Mouse (Mus musculus) kidney, embryonic 16.5 days (tissue): ENCODE data around the gene Galns. TPM values are rescaled to one million over a fixed set of nuclear protein-coding genes. Genes with fewer than 3 reads are reported as not detected.

Experiments used
- ATAC-seq: fragments of 200-750 bp; cut with Nextera tagmentation; 2 replicates; pipeline ENCODE4 v1.8.0; 2017; ENCODE audit warnings: moderate TSS enrichment; ENCODE audit not compliant: low FRiP score, low TSS enrichment
- H3K27ac ChIP-seq: fragments of 300-500 bp; sonication (generic); 2 replicates; pipeline ENCODE4 v1.5.1; 2014; ENCODE audit warnings: low read length
- H3K27me3 ChIP-seq: fragments of 300-500 bp; sonication (generic); 2 replicates; pipeline ENCODE4 v1.6.1; 2014; ENCODE audit warnings: low read length, control low read depth, mixed read lengths; ENCODE audit not compliant: insufficient read depth
- H3K36me3 ChIP-seq: fragments of 300-500 bp; sonication (generic); 2 replicates; pipeline ENCODE4 v1.6.1; 2014; ENCODE audit warnings: low read length, control low read depth, mixed read lengths; ENCODE audit not compliant: insufficient read depth
- H3K4me1 ChIP-seq: fragments of 300-500 bp; sonication (generic); 2 replicates; pipeline ENCODE4 v1.6.1; 2014; ENCODE audit warnings: low read length, control low read depth, mixed read lengths; ENCODE audit not compliant: insufficient read depth
- H3K4me2 ChIP-seq: fragments of 300-500 bp; sonication (generic); replicated peaks from 2 replicates; pipeline ENCODE4 v1.6.1; 2014; ENCODE audit warnings: low read depth, low read length
- H3K4me3 ChIP-seq: fragments of 300-500 bp; sonication (generic); 2 replicates; pipeline ENCODE4 v1.5.1; 2014; ENCODE audit warnings: mild to moderate bottlenecking, low read length
- H3K9ac ChIP-seq: fragments of 300-500 bp; sonication (generic); replicated peaks from 2 replicates; pipeline ENCODE4 v1.6.1; 2014; ENCODE audit warnings: low read length
- H3K9me3 ChIP-seq: fragments of 300-500 bp; sonication (generic); 2 replicates; pipeline ENCODE4 v1.6.1; 2016; ENCODE audit warnings: low read length, control low read depth
- WGBS: fragments of 180-500 bp; shearing (Covaris S2); extraction: QIAGEN DNeasy Blood & Tissue Kit; methylation state at CpG from one replicate; pipeline ENCODE4 v1.1.7; 2014; 5-methylcytosine and 5-hydroxymethylcytosine counted together
- polyA plus RNA-seq: library from polyadenylated mRNA; unstranded; fragments of >200 nt; fragmentation: Nextera tagmentation; extraction: Ambion mirVana; gene quantifications from 2 replicates; pipeline ENCODE4 v1.2.1, GENCODE M21; 2015

Galns gene
- polyA plus RNA-seq, 1 experiment from 2014 or later, result 18.2 TPM

DNA sequence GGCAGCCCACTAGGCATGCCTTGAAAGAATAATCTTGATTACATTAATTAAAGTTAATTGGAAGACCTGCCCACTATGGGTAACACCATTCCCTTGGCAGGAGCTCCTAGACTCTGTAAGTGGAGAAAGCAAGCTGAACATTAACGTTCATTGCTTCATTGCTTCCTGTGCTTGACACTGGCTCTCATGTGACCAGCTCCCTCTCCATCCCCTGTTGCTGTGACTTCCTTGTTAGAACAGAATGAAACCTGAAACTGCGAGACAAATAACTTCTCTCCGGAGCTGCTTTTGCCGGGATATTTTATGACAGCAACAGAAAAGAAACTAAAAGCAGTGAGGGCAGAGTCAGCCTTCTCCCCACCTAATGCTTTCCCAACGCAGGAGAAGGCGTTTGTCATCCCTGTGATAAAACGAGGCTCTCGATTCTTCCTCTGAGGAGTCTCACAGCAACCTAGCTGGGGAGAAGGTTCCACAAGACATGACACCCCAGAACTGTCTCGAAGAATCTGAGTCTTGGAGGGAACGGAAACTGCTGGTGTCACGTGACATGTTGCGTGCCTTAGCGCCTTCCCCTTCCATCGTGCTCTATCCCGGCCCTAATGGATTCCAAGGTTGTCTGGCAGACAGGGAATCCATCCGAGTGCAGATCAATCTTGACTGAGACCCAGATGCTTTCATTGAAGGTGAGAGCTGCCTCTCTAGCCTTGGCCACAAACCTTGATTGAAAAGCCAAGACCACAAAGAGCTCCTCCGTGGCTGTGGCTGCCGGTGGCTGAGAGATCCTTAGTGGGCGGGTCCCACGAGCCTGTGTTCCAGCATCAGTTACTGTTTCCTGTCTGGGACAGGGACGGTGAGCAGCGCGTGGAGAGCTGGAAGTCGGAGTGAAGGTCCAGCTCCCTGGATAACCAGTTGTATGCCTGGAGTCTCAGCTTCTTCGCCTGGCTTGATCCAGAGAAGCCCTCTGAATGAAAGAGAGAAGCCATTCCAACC, 46.6 kb downstream of the Galns start:
- Histone ChIP-seq H3K27ac (peak overlapping the region; percentile 39), H3K27me3 (no peaks in the 10 kb centered on the region), H3K4me1 (peaks cover 22% of the 10 kb centered on the region), H3K36me3 (peaks cover 2% of the 10 kb centered on the region; the same call in 1 of the 2 replicates), H3K9me3 (no peaks in the 10 kb centered on the region), H3K9ac (no peak overlapping the region), H3K4me2 (no peak overlapping the region), H3K4me3 (no peak overlapping the region)
- WGBS, result 64% methylated on average over 25 of the region's 25 CpGs
- no peak for ATAC-seq

DNA sequence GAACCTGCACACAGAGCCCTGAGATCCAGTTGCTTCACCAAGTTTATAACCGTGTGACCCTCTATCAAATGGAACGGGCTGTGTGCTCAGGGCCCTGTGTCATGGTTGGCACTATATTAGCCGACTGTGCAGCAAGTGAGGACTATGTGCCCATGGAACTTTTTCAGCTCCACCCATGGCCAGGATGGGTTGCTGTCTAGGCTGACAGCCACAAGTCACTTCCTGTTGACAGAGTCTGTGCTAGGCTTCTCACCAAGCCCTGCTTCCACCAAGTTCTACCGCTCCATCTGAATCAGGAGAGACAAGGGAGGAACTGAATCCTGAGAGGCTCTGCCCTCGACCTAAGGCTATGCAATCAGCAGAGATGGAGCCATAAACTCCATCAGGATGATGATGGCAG, 50.1 kb downstream of the Galns start:
- Histone ChIP-seq H3K36me3 (no peaks in the 10 kb centered on the region), H3K9ac (no peak overlapping the region), H3K27me3 (no peaks in the 10 kb centered on the region), H3K4me3 (no peak overlapping the region), H3K4me2 (no peak overlapping the region), H3K4me1 (peaks cover 23% of the 10 kb centered on the region), H3K27ac (no peak overlapping the region), H3K9me3 (no peaks in the 10 kb centered on the region)
- 78% methylated on average over 5 of the region's 5 CpGs for WGBS
- ATAC-seq, result no peak

DNA sequence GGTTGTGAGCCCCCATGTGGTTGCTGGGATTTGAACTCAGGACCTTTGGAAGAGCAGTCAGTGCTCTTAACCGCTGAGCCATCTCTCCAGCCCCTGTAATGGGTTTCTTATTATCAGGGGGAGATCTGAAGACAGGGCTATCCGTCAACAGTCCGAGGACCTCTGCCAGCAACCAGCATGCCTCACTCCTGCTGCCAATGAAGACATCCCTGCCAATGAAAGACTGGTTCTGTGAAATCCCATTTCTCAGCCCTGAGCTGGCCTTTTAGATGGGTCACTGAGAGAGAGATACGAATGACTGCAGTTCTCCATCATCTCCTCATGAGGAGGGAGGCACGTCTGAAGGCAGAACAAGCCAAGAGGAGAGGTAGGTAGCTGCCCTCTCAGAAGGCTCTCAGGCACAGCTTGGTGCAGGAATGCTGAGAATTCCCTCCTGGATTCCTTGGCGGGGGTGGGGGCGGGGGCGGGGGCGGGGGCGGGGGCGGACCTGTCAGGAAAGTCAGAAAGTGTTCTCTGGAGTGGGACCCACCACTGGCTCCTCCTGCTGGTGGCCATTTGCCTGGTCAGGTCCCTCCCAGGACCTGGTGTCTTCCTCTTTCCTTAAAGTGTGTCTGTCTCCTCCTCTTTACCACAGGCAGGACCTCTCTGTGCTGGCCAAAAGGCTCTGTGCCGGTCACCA, 52.5 kb downstream of the Galns start:
- whole genome bisulfite sequencing, result 21% methylated on average over 10 of the region's 12 CpGs
- no peaks in the 10 kb centered on the region for H3K9me3 ChIP-seq
- peaks cover 23% of the 10 kb centered on the region for H3K4me1 ChIP-seq
- peak overlapping the region; percentile 59 for H3K27ac ChIP-seq
- H3K4me3 ChIP-seq, result no peak overlapping the region
- peak; percentile 66; the same call in 1 of the 2 replicates for ATAC-seq
- H3K36me3 ChIP-seq, result no peaks in the 10 kb centered on the region
- H3K27me3 ChIP-seq, result no peaks in the 10 kb centered on the region
- H3K9ac ChIP-seq, result no peak overlapping the region
- no peak overlapping the region for H3K4me2 ChIP-seq

DNA sequence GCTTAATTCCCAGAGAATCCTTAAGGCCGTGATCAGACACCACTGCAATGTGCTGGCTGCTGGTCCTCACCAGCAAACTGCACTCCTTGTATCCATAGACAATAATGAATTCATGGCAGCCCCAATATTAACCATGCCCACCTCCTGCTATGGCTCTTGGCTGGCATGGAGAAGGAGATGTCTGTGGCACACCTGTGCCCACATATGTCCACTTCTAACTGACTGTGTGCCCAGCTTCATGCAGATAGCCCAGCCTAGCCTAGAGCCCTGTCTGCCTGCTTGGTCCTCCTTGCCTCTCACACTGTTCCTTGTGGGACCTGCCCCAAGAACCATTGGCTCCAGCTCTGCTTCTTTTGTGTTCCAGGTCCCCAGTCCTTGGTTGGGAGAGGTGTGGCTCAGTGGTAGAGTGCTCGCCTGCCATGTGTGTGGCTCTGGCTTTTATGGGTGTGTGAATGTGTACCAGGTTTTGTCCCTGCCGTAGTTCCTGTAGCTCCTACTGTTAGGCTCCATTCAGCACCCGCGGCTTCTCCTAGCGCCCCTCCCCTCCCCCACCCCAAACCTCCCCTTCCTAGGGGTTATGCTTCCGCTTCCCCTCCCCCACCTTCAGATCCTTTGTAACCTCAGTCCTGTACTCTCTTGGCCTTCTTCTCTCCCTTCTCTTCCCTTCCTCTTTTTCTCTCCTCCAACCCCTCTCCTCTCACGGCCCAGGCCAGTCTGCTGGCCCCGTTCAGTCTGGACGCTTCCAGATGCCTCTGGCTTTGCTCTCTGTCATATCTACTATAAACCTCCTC, 53.8 kb downstream of the Galns start:
- Histone ChIP-seq H3K4me3 (no peak overlapping the region), H3K27me3 (no peaks in the 10 kb centered on the region), H3K27ac (0 out of 2 replicates have a peak overlapping the region, but pooled peaks have one; percentile 76), H3K36me3 (no peaks in the 10 kb centered on the region), H3K9me3 (no peaks in the 10 kb centered on the region), H3K4me2 (no peak overlapping the region), H3K4me1 (peaks cover 23% of the 10 kb centered on the region), H3K9ac (no peak overlapping the region)
- 0 out of 2 replicates have a peak, but pooled peaks have one; percentile 7 for ATAC-seq
- WGBS, result 51% methylated on average over 10 of the region's 10 CpGs

DNA sequence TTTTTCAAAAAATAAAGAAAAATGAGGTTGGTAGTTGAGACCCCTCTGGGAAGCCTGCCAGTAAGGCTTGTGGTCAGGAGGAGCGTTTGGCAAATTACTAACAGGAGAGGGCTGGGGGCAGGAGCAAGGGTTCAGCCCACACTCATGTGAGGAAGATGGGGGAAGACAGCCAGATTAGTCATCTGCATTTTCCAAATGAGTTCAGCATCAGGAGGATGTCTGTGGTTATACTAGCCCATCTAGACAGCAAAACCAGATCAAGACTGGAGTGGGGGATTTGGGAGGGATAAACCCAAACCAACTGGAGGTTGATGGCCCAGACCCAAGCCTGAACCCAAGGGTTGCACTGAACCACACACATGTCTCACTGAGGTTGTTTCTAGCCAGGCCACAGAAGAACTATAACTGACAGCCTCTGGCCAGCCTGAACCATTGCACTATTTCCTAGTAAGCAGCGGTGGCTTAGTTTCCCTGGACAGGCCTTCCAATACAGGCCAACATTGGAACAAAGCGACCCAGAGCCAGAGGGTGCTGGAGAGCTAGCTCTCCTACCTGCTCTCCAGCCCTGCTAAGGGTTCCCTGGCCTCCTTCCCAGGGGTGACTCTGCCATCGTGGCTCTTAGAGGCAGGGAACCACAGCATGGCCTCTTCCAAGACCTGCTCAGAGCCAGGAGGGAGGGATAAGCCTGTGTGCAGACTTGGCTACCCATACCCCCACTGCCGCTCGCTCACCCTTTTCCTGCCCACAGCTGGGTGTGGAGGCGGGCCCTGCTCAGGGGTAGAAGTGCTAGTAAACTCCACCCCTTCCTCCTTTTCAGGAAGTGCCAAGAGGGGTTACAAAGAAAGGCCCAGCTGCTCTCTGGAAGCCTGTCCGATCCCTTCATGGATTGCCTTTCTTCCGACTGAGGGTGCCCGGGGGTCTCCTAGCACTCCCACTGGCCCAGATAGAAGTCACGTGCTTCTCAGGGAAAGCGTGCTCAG, 54.9 kb downstream of the Galns start:
- WGBS, result 59% methylated on average over 12 of the region's 12 CpGs
- peak; percentile 33; the same call in 1 of the 2 replicates for ATAC-seq
- Histone ChIP-seq H3K27me3 (no peaks in the 10 kb centered on the region), H3K36me3 (no peaks in the 10 kb centered on the region), H3K4me1 (peaks cover 23% of the 10 kb centered on the region), H3K27ac (peak overlapping the region; percentile 76), H3K9me3 (no peaks in the 10 kb centered on the region), H3K4me3 (no peak overlapping the region), H3K4me2 (0 out of 2 replicates have a peak overlapping the region, but pooled peaks have one; percentile 4), H3K9ac (peak overlapping the region; percentile 42; the same call in 1 of the 2 replicates)

DNA sequence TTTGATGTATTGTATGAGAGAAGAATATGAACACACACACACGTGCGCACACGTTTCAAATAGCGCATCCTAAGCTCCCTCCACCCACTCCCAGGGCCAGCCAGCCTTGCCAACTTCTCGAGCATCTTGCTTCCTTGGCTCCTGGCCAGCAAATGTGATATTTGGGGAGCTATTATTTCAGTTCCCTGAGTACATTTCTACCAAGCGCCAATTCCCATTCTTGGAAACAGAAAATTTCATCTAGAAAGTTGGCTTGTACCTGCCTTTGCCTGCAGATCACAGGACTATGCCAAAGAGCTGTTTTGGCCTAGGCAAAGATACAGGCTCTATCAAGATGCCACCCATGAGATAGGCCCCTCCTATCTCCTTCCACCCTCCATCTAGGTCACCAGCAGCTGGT, 56.5 kb downstream of the Galns start:
- ATAC-seq, result no peak

DNA sequence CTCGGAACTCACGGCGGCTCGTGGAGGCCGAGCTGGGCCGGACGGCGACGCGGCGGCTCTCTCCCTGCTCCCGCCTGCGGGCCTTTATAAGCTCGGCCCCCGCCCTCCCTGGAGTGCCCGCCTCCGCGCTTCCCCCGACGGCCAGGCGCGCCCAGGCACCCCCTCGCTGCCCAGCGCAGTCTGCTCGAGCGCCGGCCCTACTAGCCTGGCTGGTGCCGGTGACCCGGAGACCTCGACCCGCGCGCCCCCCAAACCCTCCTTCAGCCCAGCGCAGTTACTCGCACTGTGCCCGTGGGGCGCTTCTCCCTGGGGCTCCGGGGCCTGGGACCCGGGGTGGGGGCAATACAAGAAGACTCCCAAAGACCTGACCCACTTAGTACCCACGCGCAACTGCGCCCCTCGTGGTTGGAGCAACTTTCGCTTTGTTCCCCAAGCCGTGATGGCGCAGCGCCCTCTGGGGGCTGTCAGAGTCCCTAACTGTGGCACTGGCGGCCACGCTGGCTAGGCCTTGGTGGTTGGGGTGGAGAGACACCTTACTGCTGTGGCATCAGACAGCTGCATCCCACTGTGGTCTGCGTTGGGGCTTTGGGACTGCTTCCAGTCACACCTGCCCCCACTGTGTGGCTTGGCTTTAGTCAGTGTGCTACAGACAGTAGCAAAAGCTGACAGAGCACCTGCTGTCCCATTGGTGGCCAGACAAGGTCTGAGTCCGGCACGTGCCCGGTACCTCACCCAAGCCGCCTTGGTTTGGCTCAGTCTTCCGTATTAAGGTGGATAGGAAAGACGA, 59.8 kb downstream of the Galns start, which contains the start of gene Piezo1:
Gene Piezo1 (minus strand): TSS at position 65 of the 787 bp plus-strand sequence.
- peaks cover 42% of the 10 kb centered on the region for H3K4me1 ChIP-seq
- no peaks in the 10 kb centered on the region for H3K9me3 ChIP-seq
- H3K9ac ChIP-seq, result peak within 1 kb of the TSS; percentile 93
- peak within 1 kb of the TSS; percentile 81 for H3K27ac ChIP-seq
- peak within 1 kb of the TSS; percentile 74 for H3K4me3 ChIP-seq
- H3K4me2 ChIP-seq, result peak within 1 kb of the TSS; percentile 89
- H3K36me3 ChIP-seq, result no peaks in the 10 kb centered on the region
- ATAC-seq, result peak; percentile 79
- 10% methylated on average over 56 of the region's 56 CpGs for WGBS
- H3K27me3 ChIP-seq, result no peaks in the 10 kb centered on the region

More for the DNA sequence above, 56.5 kb downstream of the Galns start:
- 81% methylated on average over 6 of the region's 6 CpGs for WGBS
- no peak overlapping the region for H3K9ac ChIP-seq
- H3K4me2 ChIP-seq, result no peak overlapping the region
- H3K4me1 ChIP-seq, result peaks cover 30% of the 10 kb centered on the region
- no peaks in the 10 kb centered on the region for H3K9me3 ChIP-seq
- H3K27me3 ChIP-seq, result no peaks in the 10 kb centered on the region
- H3K4me3 ChIP-seq, result no peak overlapping the region
- no peaks in the 10 kb centered on the region for H3K36me3 ChIP-seq
- no peak overlapping the region for H3K27ac ChIP-seq

DNA sequence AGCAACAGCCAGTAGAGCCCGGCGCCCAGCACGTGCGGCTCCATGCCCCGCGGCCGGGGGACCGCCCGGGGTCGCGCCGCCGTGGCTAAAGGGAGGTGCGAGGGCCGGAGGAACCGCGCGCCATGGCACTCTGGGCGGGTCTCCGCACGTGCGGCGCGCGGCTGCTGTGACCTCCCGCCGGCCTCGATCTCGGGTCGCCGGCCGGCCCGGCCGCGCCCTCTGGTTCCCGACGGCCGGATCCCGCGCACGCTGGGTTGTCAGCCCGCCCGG, 60.3 kb downstream of the Galns start:
- WGBS, result 2% methylated on average over 31 of the region's 43 CpGs
- ATAC-seq, result no peak; the same call in 1 of the 2 replicates
- H3K4me1 ChIP-seq, result peaks cover 45% of the 10 kb centered on the region

More for the DNA sequence above, 60.3 kb downstream of the Galns start:
- Histone ChIP-seq H3K27ac (peak overlapping the region; percentile 81), H3K4me2 (peak overlapping the region; percentile 89), H3K9me3 (no peaks in the 10 kb centered on the region), H3K27me3 (no peaks in the 10 kb centered on the region), H3K4me3 (peak overlapping the region; percentile 74), H3K36me3 (no peaks in the 10 kb centered on the region), H3K9ac (peak overlapping the region; percentile 93)
